Mouse (Mus musculus): ENCODE measurements at regions not wholly inside any gene's neighbourhood (a gene's known extent, or its start where the extent isn't known, plus 50 kb on each side); places are given as distances from the start of the nearest gene placed in this dataset.
"Not testable (repeated sequence)": the region's sequence is repeated elsewhere in the genome, so short reads cannot be mapped to it uniquely, and the experiment has no call there.

DNA sequence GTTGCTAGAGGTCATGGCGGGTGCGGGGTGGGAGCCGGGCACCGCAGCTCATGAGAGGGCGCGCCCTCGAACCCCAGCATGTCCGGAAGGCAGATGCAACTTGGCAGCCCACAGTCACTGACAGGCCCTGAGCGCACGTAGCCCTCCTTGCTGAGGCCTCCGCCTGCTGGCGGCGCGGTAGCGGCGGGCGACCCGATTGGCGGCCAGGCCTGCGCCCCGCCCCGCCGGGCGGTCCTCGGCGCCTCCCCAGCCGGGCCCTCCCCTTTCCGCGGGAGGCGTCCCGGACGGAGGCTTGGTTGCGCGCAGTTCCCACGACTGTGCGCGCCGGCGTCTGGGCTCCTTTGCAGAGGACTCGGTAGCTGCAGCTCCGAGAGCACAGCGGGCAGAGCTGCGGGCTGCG, 301.9 kb downstream of the Hpcal1 start:
- not testable (repeated sequence) for H3K27ac ChIP-seq (ENCODE audit: low read depth); H3K9me3 ChIP-seq (replicated peaks; ENCODE audit: control insufficient read depth, low read length); H3K9ac ChIP-seq (replicated peaks; ENCODE audit: low read depth, low read length); H3K36me3 ChIP-seq (replicated peaks; ENCODE audit: control insufficient read depth, insufficient read depth, low read length); H3K4me1 ChIP-seq (ENCODE audit: control insufficient read depth, insufficient read depth); H3K27me3 ChIP-seq (ENCODE audit: control insufficient read depth, insufficient read depth, low read length)
- DNase-seq (ENCODE audit: low spot score) (peak; percentile 9), ATAC-seq (ENCODE audit: insufficient read depth, low read depth) (peak; percentile 57; the same call in 1 of the 2 replicates)
- Histone ChIP-seq H3K4me3 (ENCODE audit: low read depth, low read length) (peak overlapping the region; percentile 54), H3K4me2 (ENCODE audit: low read depth, low read length) (peak overlapping the region; percentile 64)
- WGBS, result 3% methylated on average over 34 of the region's 44 CpGs

DNA sequence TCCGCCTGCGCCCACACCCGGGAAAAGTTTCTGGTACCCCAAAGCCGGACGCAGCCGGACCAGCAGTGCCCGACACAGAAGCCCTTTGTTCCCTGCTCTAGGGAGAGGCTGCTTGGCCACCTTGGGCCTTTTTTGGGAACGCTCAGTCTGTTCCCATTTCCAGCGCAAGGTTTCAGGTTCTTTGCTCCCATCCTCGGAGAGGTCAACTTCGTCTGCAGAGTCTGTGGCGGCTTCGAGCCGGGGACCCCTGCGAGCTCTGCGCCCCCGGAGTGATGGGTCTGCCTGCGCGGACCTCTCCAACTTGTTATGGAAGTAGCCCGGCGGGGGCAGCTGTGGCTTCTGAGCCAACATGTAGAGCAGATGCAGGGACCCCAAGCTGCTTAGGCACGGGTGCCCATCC, 302.7 kb downstream of the Hpcal1 start:
- DNase-seq (ENCODE audit: low spot score); H3K9ac ChIP-seq (replicated peaks; ENCODE audit: low read depth, low read length); ATAC-seq (ENCODE audit: insufficient read depth, low read depth); H3K36me3 ChIP-seq (replicated peaks; ENCODE audit: control insufficient read depth, insufficient read depth, low read length); H3K27ac ChIP-seq (ENCODE audit: low read depth); H3K4me1 ChIP-seq (ENCODE audit: control insufficient read depth, insufficient read depth); H3K9me3 ChIP-seq (replicated peaks; ENCODE audit: control insufficient read depth, low read length); H3K27me3 ChIP-seq (ENCODE audit: control insufficient read depth, insufficient read depth, low read length): not testable (repeated sequence)
- H3K4me2 ChIP-seq (ENCODE audit: low read depth, low read length), result peak overlapping the region; percentile 64
- H3K4me3 ChIP-seq (ENCODE audit: low read depth, low read length), result peak overlapping the region; percentile 54
- WGBS, result 11% methylated on average over 19 of the region's 22 CpGs

Data from heart, postnatal 0 days (tissue).